Mouse (Mus musculus): ENCODE measurements around the gene B3gnt6. TPM values are rescaled to one million over a fixed set of nuclear protein-coding genes. Genes with fewer than 3 reads are reported as not detected.
"Not testable (repeated sequence)": the region's sequence is repeated elsewhere in the genome, so short reads cannot be mapped to it uniquely, and the experiment has no call there.

B3gnt6 gene
- 5.6 and 8.5 TPM in 2 replicates for total RNA-seq (2021)
- long read RNA-seq, experiment 1, transcript B3gnt6-201 (2 exons, 2,371 nt), result major isoform, 15 of 19 reads
- long read RNA-seq, experiment 1, partial matches to known transcripts, result 2 of 19 reads
- long read RNA-seq, experiment 1, other reads (novel, unspliced or antisense), result 2 of 19 reads
- long read RNA-seq, experiment 2, transcript B3gnt6-201 (2 exons, 2,371 nt), result major isoform, 12 of 16 reads
- long read RNA-seq, experiment 2, partial matches to known transcripts, result 4 of 16 reads
- long read RNA-seq, experiment 2, other reads (novel, unspliced or antisense), result 0 of 16 reads

- no peak for DNase-seq
These were observed at the start of gene B3gnt6 for GRCm38 (mm10) chr7:98199381-98199780. B3gnt6 (minus strand) TSS chr7:98199481.

- no peak for DNase-seq
These were observed 37.5 kb upstream of the B3gnt6 start for GRCm38 (mm10) chr7:98236686-98237359.

- DNase-seq, result no peak
These were observed 24.5 kb upstream of the B3gnt6 start for GRCm38 (mm10) chr7:98223796-98224195.

- DNase-seq, result no peak
These were observed 17.4 kb upstream of the B3gnt6 start for GRCm38 (mm10) chr7:98216713-98217112.

- no peak for DNase-seq
These were observed 3.7 kb upstream of the B3gnt6 start for GRCm38 (mm10) chr7:98202946-98203345.

- DNase-seq, result no peak
These were observed 2.3 kb upstream of the B3gnt6 start for GRCm38 (mm10) chr7:98201493-98202028.

GRCm38 (mm10) chr7:98200396-98200795 is 1.1 kb upstream of the B3gnt6 start:
- DNase-seq, result no peak

GRCm38 (mm10) chr7:98195151-98195801 is 4.0 kb downstream of the B3gnt6 start:
- no peak for DNase-seq

GRCm38 (mm10) chr7:98194026-98194792 is 5.1 kb downstream of the B3gnt6 start:
- peak; percentile 50 for DNase-seq

- peak; percentile 57 for DNase-seq
These were observed 5.7 kb downstream of the B3gnt6 start for GRCm38 (mm10) chr7:98193515-98194025.

- DNase-seq, result peak; percentile 62
These were observed 7.6 kb downstream of the B3gnt6 start for GRCm38 (mm10) chr7:98191571-98192250.

- DNase-seq, result no peak
These were observed 8.7 kb downstream of the B3gnt6 start for GRCm38 (mm10) chr7:98190578-98190977.

GRCm38 (mm10) chr7:98189745-98190144 is 9.5 kb downstream of the B3gnt6 start:
- DNase-seq, result no peak

GRCm38 (mm10) chr7:98188680-98189079 is 10.6 kb downstream of the B3gnt6 start:
- no peak for DNase-seq

- DNase-seq, result no peak
These were observed 11.0 kb downstream of the B3gnt6 start for GRCm38 (mm10) chr7:98188238-98188637.

GRCm38 (mm10) chr7:98187332-98187731 is 11.9 kb downstream of the B3gnt6 start:
- DNase-seq, result not testable (repeated sequence)

GRCm38 (mm10) chr7:98186637-98187036 is 12.6 kb downstream of the B3gnt6 start:
- DNase-seq, result no peak

GRCm38 (mm10) chr7:98185326-98185725 is 14.0 kb downstream of the B3gnt6 start:
- peak; percentile 38 for DNase-seq

- no peak for DNase-seq
These were observed 20.6 kb downstream of the B3gnt6 start for GRCm38 (mm10) chr7:98178560-98179231.

- DNase-seq, result peak; percentile 81
These were observed 21.2 kb downstream of the B3gnt6 start, which contains the start of gene Capn5 for GRCm38 (mm10) chr7:98177929-98178559. Capn5 (minus strand) TSS chr7:98178274.
